Mouse (Mus musculus) forebrain, embryonic 14.5 days (tissue): ENCODE measurements around the gene Olfr218. TPM values are rescaled to one million over a fixed set of nuclear protein-coding genes. Genes with fewer than 3 reads are reported as not detected.
"Not testable (repeated sequence)": the region's sequence is repeated elsewhere in the genome, so short reads cannot be mapped to it uniquely, and the experiment has no call there.

Experiments
- ATAC-seq: fragments of 200-750 bp; cut with Nextera tagmentation; 2 replicates; pipeline ENCODE4 v1.8.0; 2017; ENCODE audit warnings: mild to moderate bottlenecking, moderate library complexity
- DNase-seq: peaks from one replicate; pipeline ENCODE4 v3.0.0-alpha.2; 2015; ENCODE audit warnings: low spot score
- H3K27ac ChIP-seq: fragments of 300-500 bp; sonication (generic); 2 replicates; pipeline ENCODE4 v1.5.1; 2014; ENCODE audit warnings: low read depth, mild to moderate bottlenecking, control low read depth, low read length, moderate library complexity
- H3K27me3 ChIP-seq: fragments of 300-500 bp; sonication (generic); replicated peaks from 2 replicates; pipeline ENCODE4 v1.6.1; 2014; ENCODE audit warnings: low read length, control low read depth, mixed read lengths; ENCODE audit not compliant: control insufficient read depth, insufficient read depth
- H3K36me3 ChIP-seq: fragments of 300-500 bp; sonication (generic); 2 replicates; pipeline ENCODE4 v1.6.1; 2014; ENCODE audit warnings: low read length, control low read depth; ENCODE audit not compliant: control insufficient read depth, insufficient read depth
- H3K4me1 ChIP-seq: fragments of 300-500 bp; sonication (generic); 2 replicates; pipeline ENCODE4 v1.6.1; 2014; ENCODE audit warnings: antibody characterized with exemption, low read length, control low read depth; ENCODE audit not compliant: control insufficient read depth, insufficient read depth
- H3K4me2 ChIP-seq: fragments of 300-500 bp; sonication (generic); 2 replicates; pipeline ENCODE4 v1.6.1; 2014; ENCODE audit warnings: mild to moderate bottlenecking, control low read depth, low read length
- H3K4me3 ChIP-seq: fragments of 300-500 bp; sonication (generic); 2 replicates; pipeline ENCODE4 v1.5.1; 2014; ENCODE audit warnings: low read depth, low read length, control low read depth
- H3K9ac ChIP-seq: fragments of 300-500 bp; sonication (generic); 2 replicates; pipeline ENCODE4 v1.6.1; 2014; ENCODE audit warnings: mild to moderate bottlenecking, low read length, control low read depth, moderate library complexity
- H3K9me3 ChIP-seq: fragments of 300-500 bp; sonication (generic); replicated peaks from 2 replicates; pipeline ENCODE4 v1.6.1; 2016; ENCODE audit warnings: low read length, control low read depth, mixed read lengths; ENCODE audit not compliant: control insufficient read depth
- WGBS: fragments of 180-500 bp; shearing (Covaris S2); extraction: QIAGEN DNeasy Blood & Tissue Kit; methylation state at CpG from one replicate; pipeline ENCODE4 v1.1.7; 2014; 5-methylcytosine and 5-hydroxymethylcytosine counted together
- polyA plus RNA-seq: library from polyadenylated mRNA; unstranded; fragments of >200 nt; fragmentation: Nextera tagmentation; extraction: Ambion mirVana; gene quantifications from 2 replicates; pipeline ENCODE4 v1.2.1, GENCODE M21; 2014

The Olfr218 gene
- polyA plus RNA-seq, result not detected in 2 replicates

GRCm38 (mm10) chr1:173197508-173197907 lies at the start of gene Olfr218:
TSS of gene Olfr218 (plus strand) at chr1:173197808.
- H3K36me3 ChIP-seq, result no peaks in the 10 kb centered on the region
- no peak within 1 kb of the TSS for H3K9ac ChIP-seq
- no peak within 1 kb of the TSS for H3K4me2 ChIP-seq
- H3K4me3 ChIP-seq, result no peak within 1 kb of the TSS
- H3K4me1 ChIP-seq, result no peaks in the 10 kb centered on the region
- no peak for ATAC-seq
- H3K27me3 ChIP-seq, result no peaks in the 10 kb centered on the region
- DNase-seq, result no peak
- 47% methylated on average over 5 of the region's 5 CpGs for WGBS
- H3K9me3 ChIP-seq, result no peaks in the 10 kb centered on the region
- no peak within 1 kb of the TSS for H3K27ac ChIP-seq

GRCm38 (mm10) chr1:173174154-173174842 lies 23.3 kb upstream of the Olfr218 start:
- no peak overlapping the region for H3K27ac ChIP-seq
- H3K4me2 ChIP-seq, result no peak overlapping the region
- DNase-seq (no peak), ATAC-seq (no peak)
- no peak overlapping the region for H3K9ac ChIP-seq
- no peaks in the 10 kb centered on the region for H3K4me1 ChIP-seq
- H3K27me3 ChIP-seq, result no peaks in the 10 kb centered on the region
- no peaks in the 10 kb centered on the region for H3K9me3 ChIP-seq
- H3K4me3 ChIP-seq, result no peak overlapping the region
- no peaks in the 10 kb centered on the region for H3K36me3 ChIP-seq

GRCm38 (mm10) chr1:173190540-173190939 lies 7.1 kb upstream of the Olfr218 start, which contains the start of gene Olfr1406:
TSS of gene Olfr1406 (minus strand) at chr1:173190640.
- no peak within 1 kb of the TSS for H3K9ac ChIP-seq
- no peaks in the 10 kb centered on the region for H3K27me3 ChIP-seq
- H3K4me2 ChIP-seq, result no peak within 1 kb of the TSS
- no peak within 1 kb of the TSS for H3K27ac ChIP-seq
- 61% methylated on average over 3 of the region's 3 CpGs for WGBS
- no peaks in the 10 kb centered on the region for H3K9me3 ChIP-seq
- H3K36me3 ChIP-seq, result no peaks in the 10 kb centered on the region
- no peak within 1 kb of the TSS for H3K4me3 ChIP-seq
- DNase-seq (no peak), ATAC-seq (no peak)
- H3K4me1 ChIP-seq, result no peaks in the 10 kb centered on the region

GRCm38 (mm10) chr1:173192059-173192458 lies 5.5 kb upstream of the Olfr218 start:
- Histone ChIP-seq H3K9ac (no peak overlapping the region), H3K27ac (no peak overlapping the region), H3K4me2 (no peak overlapping the region), H3K27me3 (no peaks in the 10 kb centered on the region), H3K4me1 (no peaks in the 10 kb centered on the region), H3K4me3 (no peak overlapping the region), H3K36me3 (no peaks in the 10 kb centered on the region), H3K9me3 (no peaks in the 10 kb centered on the region)
- ATAC-seq (no peak), DNase-seq (no peak)
- WGBS, result 83% methylated on average over 3 of the region's 3 CpGs

- Histone ChIP-seq H3K36me3 (no peaks in the 10 kb centered on the region), H3K4me3 (no peak overlapping the region), H3K4me2 (no peak overlapping the region), H3K4me1 (no peaks in the 10 kb centered on the region), H3K9ac (no peak overlapping the region), H3K27me3 (no peaks in the 10 kb centered on the region), H3K27ac (no peak overlapping the region), H3K9me3 (no peaks in the 10 kb centered on the region)
- ATAC-seq (no peak), DNase-seq (no peak)
- 85% methylated on average over 2 of the region's 2 CpGs for WGBS
Observed at GRCm38 (mm10) chr1:173196359-173196758, 1.2 kb upstream of the Olfr218 start.

- H3K4me1 ChIP-seq, result no peaks in the 10 kb centered on the region
- no peak within 1 kb of the TSS for H3K4me3 ChIP-seq
- no peak for DNase-seq
- no peak for ATAC-seq
- H3K36me3 ChIP-seq, result no peaks in the 10 kb centered on the region
- H3K27ac ChIP-seq, result no peak within 1 kb of the TSS
- H3K9me3 ChIP-seq, result no peaks in the 10 kb centered on the region
- H3K4me2 ChIP-seq, result no peak within 1 kb of the TSS
- H3K9ac ChIP-seq, result no peak within 1 kb of the TSS
- 84% methylated on average over 5 of the region's 5 CpGs for WGBS
- no peaks in the 10 kb centered on the region for H3K27me3 ChIP-seq
Observed at GRCm38 (mm10) chr1:173212092-173212491, 14.5 kb downstream of the Olfr218 start, which contains the start of gene Olfr1404. TSS of gene Olfr1404 (plus strand) at chr1:173212392.

GRCm38 (mm10) chr1:173216481-173216880 lies 18.9 kb downstream of the Olfr218 start:
- no peak overlapping the region for H3K4me3 ChIP-seq
- ATAC-seq, result no peak
- H3K9ac ChIP-seq, result no peak overlapping the region
- H3K4me1 ChIP-seq, result no peaks in the 10 kb centered on the region
- H3K27me3 ChIP-seq, result no peaks in the 10 kb centered on the region
- H3K27ac ChIP-seq, result no peak overlapping the region
- WGBS, result 89% methylated on average over 3 of the region's 3 CpGs
- no peaks in the 10 kb centered on the region for H3K9me3 ChIP-seq
- DNase-seq, result no peak
- H3K36me3 ChIP-seq, result no peaks in the 10 kb centered on the region
- no peak overlapping the region for H3K4me2 ChIP-seq

GRCm38 (mm10) chr1:173227081-173227480 lies 29.5 kb downstream of the Olfr218 start, which contains the start of gene Fcer1a:
TSS of gene Fcer1a (minus strand) at chr1:173227214.
- H3K27ac ChIP-seq, result no peak within 1 kb of the TSS
- no peak within 1 kb of the TSS for H3K4me3 ChIP-seq
- H3K27me3 ChIP-seq, result no peaks in the 10 kb centered on the region
- no peak for ATAC-seq
- no peak within 1 kb of the TSS for H3K9ac ChIP-seq
- H3K9me3 ChIP-seq, result no peaks in the 10 kb centered on the region
- no peaks in the 10 kb centered on the region for H3K4me1 ChIP-seq
- 88% methylated on average over 2 of the region's 2 CpGs for WGBS
- no peak within 1 kb of the TSS for H3K4me2 ChIP-seq
- no peaks in the 10 kb centered on the region for H3K36me3 ChIP-seq
- no peak for DNase-seq

GRCm38 (mm10) chr1:173237004-173237403 lies 39.4 kb downstream of the Olfr218 start:
- not testable (repeated sequence) for H3K4me2 ChIP-seq, H3K4me1 ChIP-seq, H3K27me3 ChIP-seq, H3K9ac ChIP-seq, DNase-seq, H3K4me3 ChIP-seq, ATAC-seq, H3K36me3 ChIP-seq, H3K9me3 ChIP-seq, H3K27ac ChIP-seq
- WGBS, result 88% methylated on average over 1 of the region's 1 CpGs
